9 mouse cellular contexts compared by ENCODE assay signal in the genomic region with DNA sequence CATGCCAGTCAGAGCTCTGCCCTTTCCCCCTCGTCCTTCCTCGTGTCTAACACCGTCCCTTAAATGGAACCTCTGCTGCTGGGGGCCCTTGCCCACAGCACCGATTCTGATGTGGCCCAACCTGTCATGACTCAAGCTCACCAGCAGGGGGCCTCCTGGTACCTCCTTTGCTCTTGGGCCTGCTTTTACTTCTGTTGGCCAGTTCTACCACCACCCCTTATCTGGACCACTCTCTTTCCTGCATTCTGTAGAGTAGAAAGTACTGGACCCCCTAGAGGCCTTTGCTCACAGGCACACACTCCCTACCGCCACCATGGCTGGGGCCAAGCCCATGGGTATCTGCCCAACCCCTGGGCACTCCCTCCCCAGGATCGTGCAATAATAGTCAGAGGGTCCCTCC. TPM values are rescaled to one million over a fixed set of nuclear protein-coding genes. Genes with fewer than 3 reads are reported as not detected.
DNase-seq lines count a peak whose midpoint lies in the region; ATAC-seq and TF ChIP-seq lines count a peak whose summit lies in the region.
"Had no signal": no experiment of that assay in that cellular context is flagged by ENCODE, and none has a peak within 500 bp of the region (broad histone marks: within the 10 kb centered on the region; RNA-seq: fewer than 3 reads in every experiment).

No protein-coding gene starts in this region.

- intact Hi-C loops in left cerebral cortex, adult 2 months (cut with DNase I): loop anchor here (10.0 kb wide), 1 partner anchor 108 kb away; no protein-coding TSS in a partner anchor

- H3K9me3 ChIP-seq in intestine, embryonic 15.5 days: no peaks in the 10 kb centered on the region
- H3K9me3 ChIP-seq in lung, embryonic 14.5 days (ENCODE audit: low read depth, low read length): no peaks in the 10 kb centered on the region

- TF ChIP-seq CTCF in left cerebral cortex, adult 2 months (IDR thresholded peaks at IDR 0.05): peak; percentile 89
- peak; percentile 90 for TF ChIP-seq CTCF in lung, embryonic 14.5 days (IDR thresholded peaks at IDR 0.05; ENCODE audit: low read depth)

- H3K27ac ChIP-seq in left cerebral cortex, adult 2 months: no peak overlapping the region
- no peak overlapping the region for H3K27ac ChIP-seq in intestine, embryonic 15.5 days
- H3K27ac ChIP-seq in lung, embryonic 14.5 days (ENCODE audit: low read depth): no peak overlapping the region

- peak; percentile 27; the same call in 1 of the 2 replicates for ATAC-seq in intestine, embryonic 15.5 days
- no peak for ATAC-seq in lung, embryonic 14.5 days (ENCODE audit: insufficient read depth)

- WGBS in intestine, embryonic 15.5 days: 54% methylated on average over 6 of the region's 6 CpGs
- WGBS in lung, embryonic 14.5 days: 53% methylated on average over 6 of the region's 6 CpGs

- H3K4me1 ChIP-seq in intestine, embryonic 15.5 days (replicated peaks): peaks cover 7% of the 10 kb centered on the region
- no peaks in the 10 kb centered on the region for H3K4me1 ChIP-seq in lung, embryonic 14.5 days (ENCODE audit: insufficient read depth)

- no peaks in the 10 kb centered on the region for H3K27me3 ChIP-seq in intestine, embryonic 15.5 days (replicated peaks)
- no peaks in the 10 kb centered on the region for H3K27me3 ChIP-seq in lung, embryonic 14.5 days (ENCODE audit: insufficient read depth, low read length)

- DNase-seq in left cerebral cortex, adult 2 months (ENCODE audit: extremely low spot score in 1 of 2, low spot score in 2 of 2): peak in 1 of 2 experiments; percentile 50
- DNase-seq in left cerebral cortex, adult 8-10 months (ENCODE audit: low spot score in 2 of 2): no peak
- peak; percentile 68 for DNase-seq in R1 (ENCODE audit: low read depth, low spot score)
- DNase-seq in embryo, embryonic 9.5 days (ENCODE audit: extremely low spot score): peak; percentile 55
- DNase-seq in lung, embryonic 14.5 days: peak; percentile 69
- DNase-seq in right cerebral cortex, adult 2 months (ENCODE audit: low spot score in 2 of 2): peak; percentile 45 to 60
- no peak for DNase-seq in urinary bladder, postnatal 36 days (ENCODE audit: low spot score in 2 of 2)

- no peak overlapping the region for H3K4me3 ChIP-seq in left cerebral cortex, adult 2 months
- H3K4me3 ChIP-seq in intestine, embryonic 15.5 days (replicated peaks): no peak overlapping the region
- no peak overlapping the region for H3K4me3 ChIP-seq in lung, embryonic 14.5 days (ENCODE audit: low read depth, low read length)
- H3K4me3 ChIP-seq: erythroblast, embryonic 14.5 days had no signal

- peaks cover 22% of the 10 kb centered on the region for H3K36me3 ChIP-seq in intestine, embryonic 15.5 days
- H3K36me3 ChIP-seq in lung, embryonic 14.5 days (ENCODE audit: insufficient read depth): peaks cover 35% of the 10 kb centered on the region

- H3K9ac ChIP-seq in intestine, embryonic 15.5 days: no peak overlapping the region
- H3K9ac ChIP-seq in lung, embryonic 14.5 days: no peak overlapping the region

- no peak overlapping the region for H3K4me2 ChIP-seq in intestine, embryonic 15.5 days (replicated peaks)
- no peak overlapping the region for H3K4me2 ChIP-seq in lung, embryonic 14.5 days

RNA-seq across cellular contexts. Expression of a gene that starts 53.6 kb away (rescaled TPM):
- 10 to 100 TPM; 49.8 to 53.0 TPM for total RNA-seq in left cerebral cortex, adult 2 months (2021)
- 10 to 100 TPM; 52.8 to 59.1 (median 55.7) TPM for total RNA-seq in left cerebral cortex, adult 8-10 months (2022)
- 8.5 and 9.3 TPM in 2 replicates for polyA plus RNA-seq in intestine, embryonic 15.5 days (2015; fragmentation: Nextera tagmentation; extraction: Ambion mirVana)
- polyA plus RNA-seq in lung, embryonic 14.5 days (2014; fragmentation: Nextera tagmentation; extraction: Ambion mirVana): 8.7 and 9.7 TPM in 2 replicates

RNA-seq across cellular contexts. Expression of a gene that starts 56.8 kb away (rescaled TPM):
- total RNA-seq in left cerebral cortex, adult 2 months (2021): not detected
- total RNA-seq in left cerebral cortex, adult 8-10 months (2022): under 1 TPM in 2 of 4 experiments, not detected in 2; 0.14 to 0.26 TPM
- 0.82 and 0.94 TPM in 2 replicates for polyA plus RNA-seq in intestine, embryonic 15.5 days (2015; fragmentation: Nextera tagmentation; extraction: Ambion mirVana)
- polyA plus RNA-seq in lung, embryonic 14.5 days (2014; fragmentation: Nextera tagmentation; extraction: Ambion mirVana): 0.41 and 0.42 TPM in 2 replicates
- polyA plus RNA-seq: erythroblast, embryonic 14.5 days had no signal

Comparison
In these comparisons a context has a peak if more than half of its experiments do, and no peak if none do; other contexts are left out.
1. DNase-seq: peak in R1 (single experiment), embryo, embryonic 9.5 days (single experiment), lung, embryonic 14.5 days (single experiment) and right cerebral cortex, adult 2 months (2 of 2); none in left cerebral cortex, adult 8-10 months (0 of 2) and urinary bladder, postnatal 36 days (0 of 2).